Mouse (Mus musculus) testis, postnatal 14 days (tissue): ENCODE results near the gene Tor1b.
A peak's percentile ranks its signal among the peaks of the same experiment; 100 is the strongest.

ENCODE experiments used
- DNase-seq: peaks from one replicate; pipeline ENCODE4 v3.0.0; 2021; ENCODE audit warnings: low spot score

Gene Tor1b

DNA sequence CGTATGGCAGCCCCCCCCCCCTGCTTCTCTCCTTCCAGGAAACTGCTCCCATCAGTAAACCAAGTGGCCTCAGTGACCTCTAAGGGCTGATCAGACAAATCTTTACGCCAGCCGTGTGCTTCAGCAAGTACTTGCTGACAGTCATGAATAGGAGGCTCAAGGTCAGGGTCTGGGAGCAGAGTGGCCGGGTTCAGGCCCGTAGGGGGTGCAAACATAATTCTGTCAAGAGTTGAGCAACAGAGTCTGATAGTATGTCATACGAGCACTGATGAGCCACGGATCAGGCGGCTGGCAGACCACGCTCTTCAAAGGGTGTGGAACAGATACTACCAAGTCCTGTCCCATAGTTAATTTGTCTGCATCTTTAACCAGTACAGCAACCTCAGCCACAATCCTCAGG, 37.5 kb downstream of the Tor1b start:
- no peak for DNase-seq

- no peak for DNase-seq
These were observed 42.1 kb downstream of the Tor1b start for GRCm38 (mm10) chr2:30994853-30995252.

DNA sequence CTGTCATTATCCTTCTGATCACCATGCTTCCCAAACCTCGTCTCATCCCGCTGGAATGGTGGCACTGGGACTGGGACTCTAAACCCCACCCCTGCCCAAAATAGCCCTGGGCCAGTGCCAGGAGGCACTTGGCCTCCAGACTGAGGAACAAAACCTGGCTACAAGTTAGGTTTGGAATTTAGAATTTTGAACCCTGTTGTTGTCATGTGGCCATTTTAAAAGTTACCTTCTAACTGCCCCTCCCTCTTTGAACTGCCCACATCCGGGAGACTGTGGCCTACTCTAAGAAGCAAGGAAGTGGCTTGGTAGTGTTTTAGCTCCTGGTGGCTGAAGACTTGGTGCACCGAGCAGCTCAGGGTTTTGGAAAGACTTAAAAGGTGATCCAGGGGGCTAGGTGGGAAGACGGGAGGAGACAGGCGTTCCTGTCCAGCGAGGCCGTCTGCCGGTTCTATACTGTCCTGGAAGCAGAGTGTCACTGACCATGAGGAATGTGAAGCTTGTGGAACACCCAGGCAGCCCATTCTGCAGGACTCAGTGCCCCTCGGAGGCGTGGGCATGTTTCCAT, 42.8 kb downstream of the Tor1b start:
- no peak for DNase-seq

- no peak for DNase-seq
These were observed 45.9 kb downstream of the Tor1b start for GRCm38 (mm10) chr2:30998443-30999260.

- no peak for DNase-seq
These were observed 50.1 kb downstream of the Tor1b start for GRCm38 (mm10) chr2:31002857-31003256.

DNA sequence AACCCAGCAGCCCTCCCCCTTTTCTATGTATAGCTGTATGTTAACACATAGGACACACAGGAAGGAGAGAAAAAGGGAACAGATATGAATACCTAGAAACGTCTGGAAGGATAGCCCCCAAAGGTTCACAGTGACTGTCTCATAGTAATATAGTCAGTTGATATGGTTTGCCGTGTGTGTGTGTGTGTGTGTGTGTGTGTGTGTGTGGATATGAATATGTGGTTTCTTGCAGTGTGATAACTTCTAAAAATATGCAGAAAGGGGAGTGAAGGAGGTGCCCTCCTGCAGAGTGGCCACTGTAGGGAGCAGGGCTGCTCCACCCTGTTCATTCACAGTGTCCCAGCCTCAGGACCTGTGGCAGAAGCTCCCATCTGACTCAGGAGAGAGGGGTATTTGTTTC, 52.7 kb downstream of the Tor1b start:
- no peak for DNase-seq

- peak; percentile 76 for DNase-seq
These were observed 53.7 kb downstream of the Tor1b start for GRCm38 (mm10) chr2:31006434-31006833.

- no peak for DNase-seq
These were observed 54.4 kb downstream of the Tor1b start for GRCm38 (mm10) chr2:31007208-31007607.
